Mouse (Mus musculus): ENCODE data around the gene Olfr1131.
"Not testable (repeated sequence)": the region's sequence is repeated elsewhere in the genome, so short reads cannot be mapped to it uniquely, and the experiment has no call there.

Olfr1131 gene

DNA sequence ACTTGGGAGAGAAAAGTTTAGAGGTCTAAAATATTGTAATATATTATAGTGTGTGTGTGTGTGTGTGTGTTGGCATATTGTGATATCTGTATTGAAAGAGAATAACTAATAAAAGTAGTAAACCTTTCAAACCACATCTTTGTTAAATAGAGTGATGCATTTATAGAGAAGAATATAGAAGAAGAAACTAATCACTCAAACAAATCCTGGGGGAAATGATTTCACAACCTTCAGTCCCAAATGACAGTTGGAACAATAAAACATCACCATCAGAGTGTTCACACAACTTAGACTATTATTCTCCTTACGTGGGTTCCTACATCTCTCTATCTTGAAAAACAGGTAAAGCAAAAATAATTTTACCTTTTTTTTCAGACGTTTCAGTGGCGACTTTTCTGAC is at the start of gene Olfr1131:
Gene Olfr1131, plus strand, starts transcription at position 301 of the 400 bp plus-strand sequence.
- ATAC-seq (ENCODE audit: insufficient number of reproducible peaks, low FRiP score, low TSS enrichment), result no peak

DNA sequence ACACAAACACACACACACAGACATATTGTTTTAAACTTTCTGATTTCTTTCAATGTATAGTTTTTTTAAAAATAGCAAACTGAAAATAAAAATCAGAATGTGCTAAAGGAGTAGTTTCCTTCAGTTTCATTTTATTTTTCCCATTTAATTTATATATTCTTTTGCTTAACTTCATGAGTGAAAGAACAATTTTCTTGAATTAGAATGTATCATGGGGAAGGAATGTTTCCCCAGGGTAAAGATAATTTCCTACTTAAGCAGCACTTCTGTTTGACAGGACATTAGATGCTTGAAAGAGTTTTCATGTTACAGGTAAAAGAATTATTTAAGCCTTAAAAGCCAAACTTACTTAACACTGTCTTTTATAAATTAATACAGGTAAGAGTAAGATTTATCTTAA is 21.0 kb upstream of the Olfr1131 start, which contains the start of gene Olfr1130:
Gene Olfr1130, plus strand, starts transcription at position 301 of the 400 bp plus-strand sequence.
- ATAC-seq (ENCODE audit: insufficient number of reproducible peaks, low FRiP score, low TSS enrichment), result not testable (repeated sequence)

DNA sequence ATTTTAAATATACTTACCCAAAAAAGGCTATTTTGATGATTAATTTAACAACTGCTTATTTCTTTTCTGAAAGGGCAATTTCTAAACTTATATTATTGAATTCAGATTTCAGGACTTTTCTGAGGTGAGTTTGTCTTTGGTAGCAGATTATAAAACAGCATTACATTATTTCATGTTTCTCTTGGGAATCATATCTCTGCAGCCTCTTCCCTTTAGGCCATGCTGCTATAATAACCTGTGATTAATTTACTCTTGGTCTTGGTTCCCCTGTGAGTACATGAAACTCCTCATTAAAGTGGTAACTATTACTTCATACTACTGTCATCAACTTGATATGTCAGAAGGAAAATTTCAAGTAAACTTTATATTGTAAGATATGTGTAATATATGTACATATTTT is 10.5 kb downstream of the Olfr1131 start, which contains the start of gene Olfr1132:
Gene Olfr1132, minus strand, starts transcription at position 101 of the 400 bp plus-strand sequence.
- no peak for ATAC-seq (ENCODE audit: insufficient number of reproducible peaks, low FRiP score, low TSS enrichment)

DNA sequence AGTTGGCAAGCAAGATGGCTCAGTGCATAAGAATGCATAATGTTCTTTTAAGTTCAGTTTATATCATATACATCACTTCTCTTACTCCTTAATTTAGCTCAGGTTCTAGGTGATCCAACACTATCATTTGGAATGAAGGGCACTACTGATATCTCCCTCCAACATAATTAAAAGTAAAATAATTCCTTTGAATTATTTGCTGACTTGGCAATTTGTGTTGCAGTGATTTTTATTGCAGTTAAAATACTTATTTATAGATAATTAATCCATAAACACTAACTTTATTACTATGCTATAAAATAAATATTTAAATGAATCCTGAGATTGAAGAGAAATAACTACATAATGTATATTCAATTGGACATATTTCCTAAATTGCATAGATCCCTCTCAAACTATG is 15.5 kb downstream of the Olfr1131 start:
- ATAC-seq (ENCODE audit: insufficient number of reproducible peaks, low FRiP score, low TSS enrichment), result no peak

DNA sequence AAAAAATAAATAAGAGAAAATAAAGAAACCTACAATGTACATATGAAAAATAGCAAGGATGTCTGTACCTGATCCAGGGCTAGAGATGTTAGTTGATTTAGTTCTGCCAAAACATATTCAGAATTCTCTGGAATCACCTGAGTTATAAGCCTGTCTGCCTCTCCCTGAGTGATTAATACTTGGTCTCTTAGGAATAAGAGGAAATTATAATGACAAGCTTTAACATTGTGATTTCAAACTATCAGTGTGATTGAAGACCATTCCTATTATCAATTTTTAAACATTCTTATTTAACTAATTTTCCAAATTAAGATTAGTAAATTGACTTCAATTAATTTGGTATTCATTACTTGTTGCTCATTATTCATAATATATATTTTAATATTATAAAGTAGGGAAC is 20.4 kb downstream of the Olfr1131 start, which contains the start of gene Olfr1133:
Gene Olfr1133, minus strand, starts transcription at position 101 of the 400 bp plus-strand sequence.
- ATAC-seq (ENCODE audit: insufficient number of reproducible peaks, low FRiP score, low TSS enrichment), result no peak

DNA sequence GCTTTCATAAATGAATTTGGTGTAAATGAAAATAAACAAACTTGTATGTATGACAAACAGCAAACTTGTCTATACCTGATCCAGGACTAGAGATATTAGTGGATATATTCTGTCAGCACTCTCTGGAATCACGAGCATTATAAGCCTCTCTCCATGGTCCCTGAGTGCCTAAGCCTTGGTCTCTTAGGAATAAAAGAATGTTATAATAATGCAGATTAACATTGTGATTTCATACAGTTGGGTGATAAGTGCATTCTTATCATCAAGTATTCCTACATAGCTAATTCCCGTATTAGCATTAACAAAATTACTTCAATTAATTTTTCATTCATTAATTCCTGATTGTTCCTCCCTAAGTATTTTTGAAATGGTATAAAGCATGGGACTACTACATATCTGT is 31.5 kb downstream of the Olfr1131 start, which contains the start of gene Olfr1134:
Gene Olfr1134, minus strand, starts transcription at position 101 of the 400 bp plus-strand sequence.
- ATAC-seq (ENCODE audit: insufficient number of reproducible peaks, low FRiP score, low TSS enrichment), result no peak

DNA sequence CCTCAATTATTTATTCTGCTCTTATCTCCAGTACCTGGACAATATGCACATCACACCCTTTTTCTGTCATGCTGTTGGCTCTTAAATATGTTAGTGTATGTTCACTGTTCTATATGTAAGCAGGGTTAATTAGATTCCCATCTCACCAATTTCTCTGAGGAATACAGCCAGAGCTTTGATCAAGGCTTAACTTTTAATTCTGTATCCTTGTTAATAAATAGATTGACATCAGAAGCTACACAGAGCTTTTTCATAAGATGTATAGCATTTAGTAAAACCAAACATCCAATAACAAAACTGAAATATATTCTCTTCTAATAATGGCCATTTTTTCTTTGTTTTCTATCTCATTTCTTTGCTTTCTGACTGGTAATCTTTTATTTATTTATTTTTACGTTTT is 46.7 kb downstream of the Olfr1131 start, which contains the start of gene Olfr1135:
Gene Olfr1135, minus strand, starts transcription at position 101 of the 400 bp plus-strand sequence.
- no peak for ATAC-seq (ENCODE audit: insufficient number of reproducible peaks, low FRiP score, low TSS enrichment)
